In genomic region chr1:161766656-161767055, GRCm38 (mm10) we compare ENCODE assay signal across 7 mouse cellular contexts. TPM values are rescaled to one million over a fixed set of nuclear protein-coding genes. Genes with fewer than 3 reads are reported as not detected.
DNase-seq lines count a peak whose midpoint lies in the region; ATAC-seq lines count a peak whose summit lies in the region.

No protein-coding gene starts in this region.

- 0 out of 2 replicates have a peak, but pooled peaks cover 2% of the 10 kb centered on the region for H3K4me1 ChIP-seq in heart, embryonic 15.5 days (replicated peaks)
- H3K4me1 ChIP-seq in midbrain, embryonic 16.5 days (ENCODE audit: control insufficient read depth, insufficient read depth, low read length), result no peaks in the 10 kb centered on the region
- no peaks in the 10 kb centered on the region for H3K4me1 ChIP-seq in hindbrain, embryonic 14.5 days (replicated peaks; ENCODE audit: control insufficient read depth, insufficient read depth, low read length)

- peak; percentile 70; the same call in 1 of the 2 replicates for ATAC-seq in heart, embryonic 15.5 days (replicated peaks; ENCODE audit: insufficient number of reproducible peaks, insufficient read depth, low FRiP score, low read depth)
- no peak for ATAC-seq in midbrain, embryonic 16.5 days
- ATAC-seq in hindbrain, embryonic 14.5 days (ENCODE audit: low FRiP score), result no peak

- H3K9ac ChIP-seq in heart, embryonic 15.5 days, result no peak overlapping the region
- H3K9ac ChIP-seq in midbrain, embryonic 16.5 days (ENCODE audit: low read depth, low read length), result no peak overlapping the region
- no peak overlapping the region for H3K9ac ChIP-seq in hindbrain, embryonic 14.5 days

- 29% methylated on average over 5 of the region's 5 CpGs for WGBS in heart, embryonic 15.5 days
- WGBS in midbrain, embryonic 16.5 days, result 66% methylated on average over 5 of the region's 5 CpGs
- 58% methylated on average over 5 of the region's 5 CpGs for WGBS in hindbrain, embryonic 14.5 days

- H3K9me3 ChIP-seq in heart, embryonic 15.5 days (replicated peaks), result no peaks in the 10 kb centered on the region
- no peaks in the 10 kb centered on the region for H3K9me3 ChIP-seq in midbrain, embryonic 16.5 days (replicated peaks; ENCODE audit: control insufficient read depth, low read length, poor library complexity, severe bottlenecking)
- H3K9me3 ChIP-seq in hindbrain, embryonic 14.5 days (ENCODE audit: control insufficient read depth, low read length), result no peaks in the 10 kb centered on the region

- H3K27me3 ChIP-seq in heart, embryonic 15.5 days, result no peaks in the 10 kb centered on the region
- no peaks in the 10 kb centered on the region for H3K27me3 ChIP-seq in midbrain, embryonic 16.5 days (ENCODE audit: control insufficient read depth, insufficient read depth, low read depth, low read length)
- H3K27me3 ChIP-seq in hindbrain, embryonic 14.5 days (ENCODE audit: control insufficient read depth, insufficient read depth, low read length), result no peaks in the 10 kb centered on the region

- H3K4me3 ChIP-seq in heart, embryonic 15.5 days, result peak overlapping the region; percentile 18; the same call in 1 of the 2 replicates
- H3K4me3 ChIP-seq in midbrain, embryonic 16.5 days (ENCODE audit: low read depth, low read length), result no peak overlapping the region
- no peak overlapping the region for H3K4me3 ChIP-seq in hindbrain, embryonic 14.5 days (replicated peaks; ENCODE audit: low read length)

- no peak overlapping the region for H3K27ac ChIP-seq in heart, embryonic 15.5 days
- no peak overlapping the region for H3K27ac ChIP-seq in midbrain, embryonic 16.5 days (ENCODE audit: low read length)
- H3K27ac ChIP-seq in hindbrain, embryonic 14.5 days, result no peak overlapping the region

- no peaks in the 10 kb centered on the region for H3K36me3 ChIP-seq in heart, embryonic 15.5 days
- no peaks in the 10 kb centered on the region for H3K36me3 ChIP-seq in midbrain, embryonic 16.5 days (ENCODE audit: control insufficient read depth, insufficient read depth, low read length)
- no peaks in the 10 kb centered on the region for H3K36me3 ChIP-seq in hindbrain, embryonic 14.5 days (replicated peaks; ENCODE audit: control insufficient read depth, insufficient read depth)

- H3K4me2 ChIP-seq in heart, embryonic 15.5 days, result peak overlapping the region; percentile 40
- H3K4me2 ChIP-seq in midbrain, embryonic 16.5 days (ENCODE audit: low read length), result no peak overlapping the region
- no peak overlapping the region for H3K4me2 ChIP-seq in hindbrain, embryonic 14.5 days (replicated peaks)

- peak; percentile 91 for DNase-seq in A20 (ENCODE audit: low read depth, low spot score)
- DNase-seq in ES-CJ7 (ENCODE audit: low read depth, low spot score), result peak; percentile 29
- DNase-seq in lung, postnatal 25 days (ENCODE audit: low spot score), result peak; percentile 73
- peak; percentile 82 to 86 for DNase-seq in thymus, postnatal 10 days (ENCODE audit: low spot score in 2 of 2)
- no peak for DNase-seq in hindbrain, embryonic 14.5 days (ENCODE audit: low spot score)

RNA-seq across cellular contexts. Expression of gene Fasl, which starts 21.6 kb away (rescaled TPM):
- 0.09 and 0.24 TPM in 2 replicates for polyA plus RNA-seq in heart, embryonic 15.5 days (2015; fragmentation: Nextera tagmentation; extraction: Ambion mirVana)
- 0.20 and 0.30 TPM in 2 replicates for polyA plus RNA-seq in midbrain, embryonic 16.5 days (2015; fragmentation: Nextera tagmentation; extraction: Ambion mirVana)
- 0.42 TPM in 1 of 2 replicates, not detected in the other for polyA plus RNA-seq in hindbrain, embryonic 14.5 days (2014; fragmentation: Nextera tagmentation; extraction: Ambion mirVana)
